ENCODE assay signal across 16 mouse cellular contexts in the genomic region with DNA sequence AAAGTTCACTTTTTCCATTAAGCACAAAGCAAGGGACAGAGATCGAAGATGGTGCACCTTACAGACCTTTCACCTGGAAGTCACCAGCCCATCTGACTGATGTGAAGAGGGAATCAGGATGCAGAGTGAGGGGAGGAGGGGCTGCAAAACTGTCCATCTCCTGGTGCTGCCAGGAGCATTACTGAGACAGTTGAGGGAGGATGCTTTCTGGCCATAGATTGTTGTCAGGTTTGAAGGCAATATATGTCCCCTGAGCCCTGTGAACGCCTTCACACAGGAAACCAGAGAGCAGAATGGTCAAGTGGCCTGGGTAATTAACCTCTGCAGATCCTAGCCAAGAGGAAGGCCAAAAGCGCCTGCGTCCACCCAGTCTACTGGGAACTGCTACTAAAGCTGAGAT.
"Had no signal": no experiment of that assay in that cellular context is flagged by ENCODE, and none has a peak within 500 bp of the region (broad histone marks: within the 10 kb centered on the region; RNA-seq: fewer than 3 reads in every experiment).

No protein-coding gene starts in this region.

- H3K9ac ChIP-seq: liver, embryonic 13.5 days; liver, embryonic 15.5 days; liver, postnatal 0 days; lung, embryonic 15.5 days; midbrain, embryonic 12.5 days; neural tube, embryonic 12.5 days had no signal

- H3K4me2 ChIP-seq: liver, embryonic 13.5 days; liver, embryonic 15.5 days; lung, embryonic 15.5 days; midbrain, embryonic 12.5 days; neural tube, embryonic 12.5 days had no signal

- H3K27me3 ChIP-seq: liver, embryonic 13.5 days; liver, embryonic 15.5 days; midbrain, embryonic 12.5 days; neural tube, embryonic 12.5 days had no signal

- H3K27ac ChIP-seq: liver, embryonic 13.5 days; liver, embryonic 15.5 days; lung, embryonic 15.5 days; macrophage; midbrain, embryonic 12.5 days; neural tube, embryonic 12.5 days had no signal

- H3K9me3 ChIP-seq: liver, embryonic 13.5 days; liver, embryonic 15.5 days; lung, embryonic 15.5 days; midbrain, embryonic 12.5 days; neural tube, embryonic 12.5 days had no signal

- DNase-seq: liver, embryonic 13.5 days; liver, postnatal 0 days; lung, adult 2 months; lung, postnatal 14 days; lung, postnatal 36 days; right cerebral cortex, postnatal 14 days; thymus, adult 18-20 months; thymus, postnatal 14 days; thymus, postnatal 36 days had no signal

- H3K36me3 ChIP-seq: liver, embryonic 13.5 days; liver, embryonic 15.5 days; lung, embryonic 15.5 days; midbrain, embryonic 12.5 days; neural tube, embryonic 12.5 days had no signal

- H3K4me3 ChIP-seq: liver, embryonic 13.5 days; liver, embryonic 15.5 days; lung, embryonic 15.5 days; midbrain, embryonic 12.5 days; neural tube, embryonic 12.5 days had no signal

- H3K4me1 ChIP-seq: liver, embryonic 13.5 days; liver, embryonic 15.5 days; lung, embryonic 15.5 days had no signal

- ATAC-seq: liver, postnatal 0 days; lung, postnatal 0 days; midbrain, embryonic 16.5 days had no signal
